In genomic region chr7:141147044-141147443, GRCm38 (mm10) we compare ENCODE assay signal across 16 mouse cellular contexts. TPM values are rescaled to one million over a fixed set of nuclear protein-coding genes. Genes with fewer than 3 reads are reported as not detected.
DNase-seq lines count a peak whose midpoint lies in the region; ATAC-seq and TF ChIP-seq lines count a peak whose summit lies in the region.
"Had no signal": no experiment of that assay in that cellular context is flagged by ENCODE, and none has a peak within 500 bp of the region (broad histone marks: within the 10 kb centered on the region; RNA-seq: fewer than 3 reads in every experiment).

No protein-coding gene starts in this region.

- no peaks in the 10 kb centered on the region for H3K27me3 ChIP-seq in erythroblast, embryonic 14.5 days (ENCODE audit: control insufficient read depth)
- H3K27me3 ChIP-seq in ES-Bruce4 (ENCODE audit: control insufficient read depth, insufficient read depth, low read length, poor library complexity, severe bottlenecking): no peaks in the 10 kb centered on the region
- no peaks in the 10 kb centered on the region for H3K27me3 ChIP-seq in cerebellum, adult 2 months (ENCODE audit: control insufficient read depth, insufficient read depth, low read length)
- no peaks in the 10 kb centered on the region for H3K27me3 ChIP-seq in liver, embryonic 12.5 days (replicated peaks)

- no peak for TF ChIP-seq EP300 in ES-Bruce4 (IDR thresholded peaks at IDR 0.05; ENCODE audit: insufficient read depth, low read depth, low read length)

- peak overlapping the region; percentile 42 for H3K4me3 ChIP-seq in erythroblast, embryonic 14.5 days (replicated peaks)
- H3K4me3 ChIP-seq in ES-Bruce4 (ENCODE audit: low read depth, low read length): no peak overlapping the region
- no peak overlapping the region for H3K4me3 ChIP-seq in cerebellum, adult 2 months (replicated peaks; ENCODE audit: insufficient read depth, low read depth, low read length)
- H3K4me3 ChIP-seq in liver, embryonic 12.5 days: peak overlapping the region; percentile 14; the same call in 1 of the 2 replicates
- H3K4me3 ChIP-seq: left cerebral cortex, adult 2 months had no signal

- no peak for TF ChIP-seq POLR2A in ES-Bruce4 (IDR thresholded peaks at IDR 0.05; ENCODE audit: insufficient read depth, low read length)
- no peak for TF ChIP-seq POLR2A in cerebellum, adult 2 months (IDR thresholded peaks at IDR 0.05; ENCODE audit: borderline replicate concordance, insufficient read depth, low read length)

- intact Hi-C loops in left cerebral cortex, postnatal 14 days (cut with DNase I): no loop called here

- 55% methylated on average over 6 of the region's 6 CpGs for WGBS in cerebellum, adult 2 months
- WGBS in liver, embryonic 12.5 days (ENCODE audit: insufficient replicate concordance): 62% methylated on average over 6 of the region's 6 CpGs

- no peak for ATAC-seq in erythroblast, adult 5-6 weeks (replicated peaks; ENCODE audit: low FRiP score, poor library complexity, severe bottlenecking)
- peak; percentile 18; the same call in 1 of the 2 replicates for ATAC-seq in liver, embryonic 12.5 days

- no peak for TF ChIP-seq CTCF in ES-Bruce4 (IDR thresholded peaks at IDR 0.05; ENCODE audit: low read depth, low read length)
- TF ChIP-seq CTCF in cerebellum, adult 2 months (IDR thresholded peaks at IDR 0.05; ENCODE audit: borderline replicate concordance, insufficient read depth, low read depth, low read length): no peak

- H3K36me3 ChIP-seq in erythroblast, embryonic 14.5 days (ENCODE audit: control insufficient read depth): peaks cover 99% of the 10 kb centered on the region
- no peaks in the 10 kb centered on the region for H3K36me3 ChIP-seq in ES-Bruce4 (ENCODE audit: control insufficient read depth, insufficient read depth, low read length, poor library complexity, severe bottlenecking)
- peaks cover 99% of the 10 kb centered on the region for H3K36me3 ChIP-seq in liver, embryonic 12.5 days

- peaks cover 81% of the 10 kb centered on the region for H3K4me1 ChIP-seq in erythroblast, embryonic 14.5 days (ENCODE audit: control insufficient read depth)
- peaks cover 8% of the 10 kb centered on the region for H3K4me1 ChIP-seq in ES-Bruce4 (ENCODE audit: control insufficient read depth, insufficient read depth, low read length)
- H3K4me1 ChIP-seq in cerebellum, adult 2 months (ENCODE audit: control insufficient read depth, insufficient read depth, low read length): peaks cover 27% of the 10 kb centered on the region
- peaks cover 62% of the 10 kb centered on the region for H3K4me1 ChIP-seq in liver, embryonic 12.5 days

- peak overlapping the region; percentile 45 for H3K4me2 ChIP-seq in liver, embryonic 12.5 days
- H3K4me2 ChIP-seq: heart, embryonic 11.5 days had no signal

- no peak overlapping the region for H3K9ac ChIP-seq in ES-Bruce4 (ENCODE audit: low read depth, poor library complexity, severe bottlenecking)
- H3K9ac ChIP-seq in liver, embryonic 12.5 days: peak overlapping the region; percentile 52

- 0 out of 2 replicates have a peak overlapping the region, but pooled peaks have one; percentile 14 for H3K27ac ChIP-seq in ES-Bruce4 (ENCODE audit: insufficient read depth, low read length)
- H3K27ac ChIP-seq in cerebellum, adult 2 months (ENCODE audit: insufficient read depth, low read length): no peak overlapping the region
- H3K27ac ChIP-seq in liver, embryonic 12.5 days: peak overlapping the region; percentile 86
- H3K27ac ChIP-seq: left cerebral cortex, adult 2 months had no signal

- DNase-seq in cerebellum, adult 2 months: peak; percentile 60 to 66
- DNase-seq in thymus, postnatal 4 days: no peak
- no peak for DNase-seq in layer of hippocampus, adult 11-12 months (ENCODE audit: low spot score)
- DNase-seq in left cerebral cortex, postnatal 14 days (ENCODE audit: low spot score in 2 of 2): no peak
- DNase-seq: adrenal gland, postnatal 10 days; B cell, adult 2 months; gastrocnemius, postnatal 36 days; kidney, adult 9 months; lung, postnatal 10 days had no signal

- H3K9me3 ChIP-seq in erythroblast, embryonic 14.5 days (ENCODE audit: control insufficient read depth, low read length): no peaks in the 10 kb centered on the region
- no peaks in the 10 kb centered on the region for H3K9me3 ChIP-seq in ES-Bruce4 (replicated peaks; ENCODE audit: control insufficient read depth, insufficient read depth, low read length, poor library complexity, severe bottlenecking)
- no peaks in the 10 kb centered on the region for H3K9me3 ChIP-seq in liver, embryonic 12.5 days (replicated peaks)

RNA-seq across cellular contexts. Expression of gene Ptdss2, which starts 24.9 kb away (rescaled TPM):
- 148 and 156 TPM in 2 replicates for polyA plus RNA-seq in erythroblast, embryonic 14.5 days (2012)
- 123 and 158 TPM in 2 replicates for total RNA-seq in erythroblast, adult 5-6 weeks (2015; ENCODE audit: low replicate concordance)
- total RNA-seq in erythroblast, adult 5-6 weeks (2017; ENCODE audit: low replicate concordance): 153 and 164 TPM in 2 replicates
- polyA plus RNA-seq in ES-Bruce4 (2011; ENCODE audit: insufficient read depth, insufficient read length, low read depth, missing spikeins): 42.5 and 55.3 TPM in 2 replicates
- polyA plus RNA-seq in cerebellum, adult 2 months (2012; rRNA removed): 62.4 and 64.2 TPM in 2 replicates
- 159 and 164 TPM in 2 replicates for polyA plus RNA-seq in liver, embryonic 12.5 days (2016; fragmentation: Nextera tagmentation; extraction: Ambion mirVana)
- 10 to 100 TPM; 52.9 to 65.6 TPM for total RNA-seq in left cerebral cortex, postnatal 14 days (2021)

RNA-seq across cellular contexts. Expression of gene Rnh1, which starts 25.6 kb away (rescaled TPM):
- 0.48 and 1.5 TPM in 2 replicates for polyA plus RNA-seq in erythroblast, embryonic 14.5 days (2012)
- 11.9 and 13.8 TPM in 2 replicates for total RNA-seq in erythroblast, adult 5-6 weeks (2015; ENCODE audit: low replicate concordance)
- 15.1 and 15.7 TPM in 2 replicates for total RNA-seq in erythroblast, adult 5-6 weeks (2017; ENCODE audit: low replicate concordance)
- 44.8 and 48.5 TPM in 2 replicates for polyA plus RNA-seq in ES-Bruce4 (2011; ENCODE audit: insufficient read depth, insufficient read length, low read depth, missing spikeins)
- 66.9 and 67.4 TPM in 2 replicates for polyA plus RNA-seq in cerebellum, adult 2 months (2012; rRNA removed)
- polyA plus RNA-seq in liver, embryonic 12.5 days (2016; fragmentation: Nextera tagmentation; extraction: Ambion mirVana): 55.0 and 65.0 TPM in 2 replicates
- total RNA-seq in left cerebral cortex, postnatal 14 days (2021): 10 to 100 TPM; 25.8 to 25.9 TPM

RNA-seq across cellular contexts. Expression of gene Ano9, which starts 29.4 kb away (rescaled TPM):
- not detected in 2 replicates for polyA plus RNA-seq in erythroblast, embryonic 14.5 days (2012)
- total RNA-seq in erythroblast, adult 5-6 weeks (2015; ENCODE audit: low replicate concordance): not detected in 2 replicates
- total RNA-seq in erythroblast, adult 5-6 weeks (2017; ENCODE audit: low replicate concordance): not detected in 2 replicates
- polyA plus RNA-seq in ES-Bruce4 (2011; ENCODE audit: insufficient read depth, insufficient read length, low read depth, missing spikeins): 19.1 and 22.1 TPM in 2 replicates
- 0.08 TPM in 1 of 2 replicates, not detected in the other for polyA plus RNA-seq in cerebellum, adult 2 months (2012; rRNA removed)
- 0.15 and 0.19 TPM in 2 replicates for polyA plus RNA-seq in liver, embryonic 12.5 days (2016; fragmentation: Nextera tagmentation; extraction: Ambion mirVana)
- not detected for total RNA-seq in left cerebral cortex, postnatal 14 days (2021)
- total RNA-seq: gastrocnemius, postnatal 36 days; left cerebral cortex, adult 2 months; neutrophil, adult 5-6 weeks had no signal

RNA-seq across cellular contexts. Expression of gene Sigirr, which starts 46.7 kb away (rescaled TPM):
- 0.16 and 0.19 TPM in 2 replicates for polyA plus RNA-seq in erythroblast, embryonic 14.5 days (2012)
- total RNA-seq in erythroblast, adult 5-6 weeks (2015; ENCODE audit: low replicate concordance): 4.2 TPM in 1 of 2 replicates, not detected in the other
- total RNA-seq in erythroblast, adult 5-6 weeks (2017; ENCODE audit: low replicate concordance): 2.8 and 4.4 TPM in 2 replicates
- polyA plus RNA-seq in ES-Bruce4 (2011; ENCODE audit: insufficient read depth, insufficient read length, low read depth, missing spikeins): 15.4 and 23.2 TPM in 2 replicates
- polyA plus RNA-seq in cerebellum, adult 2 months (2012; rRNA removed): 2.8 and 4.1 TPM in 2 replicates
- 16.0 and 16.5 TPM in 2 replicates for polyA plus RNA-seq in liver, embryonic 12.5 days (2016; fragmentation: Nextera tagmentation; extraction: Ambion mirVana)
- total RNA-seq in left cerebral cortex, postnatal 14 days (2021): 1 to 10 TPM; 2.5 to 2.6 TPM

RNA-seq across cellular contexts. Expression of gene Hras, which starts 46.8 kb away (rescaled TPM):
- 34.0 and 43.9 TPM in 2 replicates for polyA plus RNA-seq in erythroblast, embryonic 14.5 days (2012)
- total RNA-seq in erythroblast, adult 5-6 weeks (2015; ENCODE audit: low replicate concordance): 3.8 and 24.9 TPM in 2 replicates
- 11.4 and 20.8 TPM in 2 replicates for total RNA-seq in erythroblast, adult 5-6 weeks (2017; ENCODE audit: low replicate concordance)
- 50.5 and 51.8 TPM in 2 replicates for polyA plus RNA-seq in ES-Bruce4 (2011; ENCODE audit: insufficient read depth, insufficient read length, low read depth, missing spikeins)
- 169 and 186 TPM in 2 replicates for polyA plus RNA-seq in cerebellum, adult 2 months (2012; rRNA removed)
- 124 and 125 TPM in 2 replicates for polyA plus RNA-seq in liver, embryonic 12.5 days (2016; fragmentation: Nextera tagmentation; extraction: Ambion mirVana)
- 100 to 1,000 TPM; 249 to 272 TPM for total RNA-seq in left cerebral cortex, postnatal 14 days (2021)

Comparison
In these comparisons a context has a peak if more than half of its experiments do, and no peak if none do; other contexts are left out.
1. H3K4me3 ChIP-seq: peak in erythroblast, embryonic 14.5 days (single experiment) and liver, embryonic 12.5 days (single experiment); none in ES-Bruce4 (single experiment) and cerebellum, adult 2 months (single experiment).
2. DNase-seq: peak in cerebellum, adult 2 months (2 of 2); none in thymus, postnatal 4 days (single experiment), layer of hippocampus, adult 11-12 months (single experiment) and left cerebral cortex, postnatal 14 days (0 of 2).
3. RNA of gene Rnh1, which starts 25.6 kb away (polyA plus RNA-seq): 66.9 to 67.4 TPM in cerebellum, adult 2 months, 55.0 to 65.0 TPM in liver, embryonic 12.5 days and 44.8 to 48.5 TPM in ES-Bruce4; 0.48 to 1.5 TPM in erythroblast, embryonic 14.5 days; every median in the first group is over 10 times any median in the second.
4. RNA of gene Ano9, which starts 29.4 kb away (polyA plus RNA-seq): 19.1 to 22.1 TPM in ES-Bruce4; 0.15 to 0.19 TPM in liver, embryonic 12.5 days, 0.08 TPM in cerebellum, adult 2 months and not detected in erythroblast, embryonic 14.5 days; every median in the first group is over 10 times any median in the second.